Mouse (Mus musculus): ENCODE measurements around the gene Mrm3.

DNA sequence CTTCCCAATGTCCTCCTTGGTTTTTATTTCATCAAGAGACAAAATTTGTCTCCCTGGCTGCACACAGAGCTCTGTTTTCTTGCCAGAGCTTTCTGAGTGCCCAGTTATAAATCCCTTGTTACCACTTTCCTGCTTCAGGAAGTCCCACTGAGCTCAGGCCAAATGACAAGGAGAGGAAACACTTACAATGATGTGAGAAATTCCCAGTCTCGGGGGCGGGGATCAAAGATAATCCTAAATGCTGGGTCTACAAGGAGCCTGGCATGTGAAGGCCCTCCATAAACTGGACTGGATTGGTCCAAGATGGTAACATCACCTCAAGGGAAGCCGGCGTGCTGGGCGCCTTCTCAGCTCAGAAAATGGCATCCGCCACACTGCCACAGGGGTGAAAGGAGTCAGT lies 49.3 kb downstream of the Mrm3 start:
- TF ChIP-seq TAL1 (IDR thresholded peaks at IDR 0.05; ENCODE audit: low read length) (no peak), GATA1 (IDR thresholded peaks at IDR 0.05; ENCODE audit: low read length) (no peak)
